Mouse (Mus musculus) spleen, adult 2 months (tissue): ENCODE results near the gene Pbx2.

Source experiments
- CTCF ChIP-seq: fragments of 200-500 bp; IDR thresholded peaks from 2 replicates; pipeline ENCODE4 v1.5.1; 2011; ENCODE audit warnings: mild to moderate bottlenecking, inconsistent platforms; ENCODE audit not compliant: insufficient read depth, insufficient read length, insufficient replicate concordance; ENCODE audit errors: extremely low read depth
- POLR2A ChIP-seq: fragments of 200-500 bp; IDR thresholded peaks from 2 replicates; pipeline ENCODE4 v1.6.1; 2011; ENCODE audit warnings: low read depth, low read length, inconsistent platforms

DNA sequence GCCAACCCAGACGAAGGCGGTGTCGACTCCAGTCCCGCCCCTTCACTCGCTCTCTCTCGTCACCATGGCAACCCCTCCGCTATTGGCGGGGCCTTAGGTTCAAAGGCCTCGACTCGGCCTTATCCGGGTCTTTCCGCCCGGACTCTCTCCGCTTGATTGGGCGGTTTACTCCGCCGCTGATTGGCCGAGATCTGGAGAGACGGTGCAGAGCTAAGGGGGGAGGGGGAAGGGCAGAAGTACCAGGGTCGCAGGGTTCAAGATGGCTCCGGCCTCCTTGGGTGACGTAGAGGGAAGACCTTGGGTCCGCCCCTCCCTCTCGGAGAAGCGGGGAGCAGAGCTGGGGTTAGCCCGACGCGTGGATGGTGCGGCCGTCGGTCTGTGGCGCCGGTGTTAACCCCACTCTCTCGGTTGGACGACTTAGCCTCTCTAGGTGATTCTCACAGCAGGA lies 13.0 kb downstream of the Pbx2 start, which contains the start of gene Agpat1:
- TF ChIP-seq CTCF (no peak), POLR2A (peak; percentile 70)
